Mouse (Mus musculus) adrenal gland, postnatal 36 days (tissue): Measurements from ENCODE around the gene Sft2d2. TPM values are rescaled to one million over a fixed set of nuclear protein-coding genes. Genes with fewer than 3 reads are reported as not detected.

Experiments
- DNase-seq, 2 experiments: peaks; one replicate each; pipeline ENCODE4 v3.0.0; 2021; ENCODE audit warnings: mixed read lengths in 1 of 2
- total RNA-seq, 2 experiments: library from RNA; stranded (reverse); gene quantifications; 2 replicates each; pipeline ENCODE4 v1.2.3; 2021

The Sft2d2 gene
- total RNA-seq, 2 experiments from 2014 or later = 23.9 to 38.2 TPM

DNA sequence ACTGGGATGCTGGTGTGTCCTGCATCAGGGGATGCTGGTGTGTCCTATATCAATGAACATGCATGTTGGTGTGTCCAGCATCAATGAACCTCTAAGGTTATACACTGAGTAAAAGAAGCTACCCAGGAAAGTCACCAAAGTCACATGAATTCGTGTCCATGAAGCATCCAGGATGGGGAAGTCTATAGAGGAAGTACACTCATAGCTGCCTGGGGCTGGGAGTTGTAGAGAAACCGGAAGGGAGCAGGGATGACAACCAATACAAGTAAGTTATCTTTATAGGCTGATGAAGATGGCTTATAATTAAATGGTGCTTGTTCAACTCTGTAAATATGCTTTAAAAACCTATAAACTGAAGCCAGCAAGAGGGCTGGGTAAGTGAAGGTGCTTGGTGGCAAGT lies 60.4 kb downstream of the Sft2d2 start:
- DNase-seq = no peak

DNA sequence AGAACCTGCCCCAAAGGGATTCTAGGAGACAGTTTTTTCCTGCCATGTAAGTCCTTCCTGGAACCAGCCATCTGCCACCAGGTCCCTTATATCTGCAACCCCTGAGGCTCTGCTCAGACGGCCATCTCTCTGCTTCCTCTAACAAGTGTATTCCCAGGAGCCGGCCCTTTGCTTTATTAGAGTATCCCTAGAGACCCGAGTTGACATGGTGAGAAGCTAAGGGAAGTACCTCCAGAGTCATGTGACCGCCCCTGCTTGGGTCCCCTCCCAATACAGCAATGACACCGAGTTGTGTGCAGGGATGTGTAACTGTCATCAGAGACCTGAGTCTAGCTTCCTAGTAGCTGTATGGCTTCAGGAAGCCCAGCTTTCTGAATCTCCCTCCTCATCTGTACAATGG lies 61.0 kb downstream of the Sft2d2 start:
- no peak for DNase-seq

DNA sequence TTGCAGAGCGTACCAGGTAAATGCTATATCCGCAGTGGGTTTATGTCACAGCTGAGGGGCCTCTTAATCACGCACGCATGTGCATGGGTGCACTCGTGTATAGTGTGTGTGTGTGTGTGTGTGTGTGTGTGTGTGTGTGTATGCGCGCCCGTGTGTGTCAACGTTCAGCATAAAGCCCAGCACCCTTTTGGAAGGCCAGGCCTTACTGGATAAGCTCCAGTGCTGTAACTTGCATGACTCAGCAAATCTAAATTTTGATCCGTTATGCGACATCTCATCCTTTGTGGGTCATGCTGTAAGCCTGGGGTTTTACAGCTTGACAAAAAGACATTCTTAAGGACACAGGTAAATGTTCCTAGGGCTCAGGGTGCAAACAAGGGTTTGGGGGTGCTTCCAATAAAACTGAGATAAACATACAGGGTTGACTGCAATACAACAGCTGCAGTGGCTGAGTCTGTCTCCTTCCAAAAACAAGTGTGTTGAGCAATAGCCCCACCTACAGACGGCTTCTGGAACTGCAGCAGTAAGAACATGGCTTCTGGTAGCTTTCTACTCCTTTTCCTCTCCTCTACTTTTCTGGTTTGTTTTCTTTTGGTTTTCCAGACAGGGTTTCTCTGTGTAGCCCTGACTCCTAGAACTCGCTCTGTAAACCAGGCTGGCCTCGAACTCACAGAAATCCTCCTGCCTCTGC lies 61.9 kb downstream of the Sft2d2 start:
- peak; percentile 74 to 76 for DNase-seq

DNA sequence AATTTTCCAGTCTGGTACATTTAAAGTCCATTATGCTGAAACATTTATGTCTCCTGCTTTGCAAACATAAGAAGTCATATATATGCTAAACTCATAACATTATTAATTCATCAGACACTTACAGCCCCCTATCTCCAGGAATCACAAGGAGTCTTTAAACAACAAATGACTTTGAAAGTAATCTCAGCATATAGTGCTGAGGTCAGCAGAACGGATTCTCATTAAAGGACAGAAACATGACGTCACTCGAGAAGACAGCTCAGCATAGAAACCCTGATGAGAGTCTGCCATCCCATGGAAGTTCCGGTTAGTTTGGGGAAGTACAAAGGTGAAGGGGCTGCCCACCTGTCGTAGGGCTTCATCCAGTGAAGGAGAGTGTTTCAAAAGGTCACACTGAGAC lies 64.7 kb downstream of the Sft2d2 start:
- no peak for DNase-seq

Other genes with a start within 250 kb of the Sft2d2 start
- under 1 TPM in 1 of 2 experiments, not detected in 1; 0.16 TPM for gene Tbx19, start 33.7 kb downstream of the Sft2d2 start, total RNA-seq
- gene Tiprl, start 42.6 kb upstream of the Sft2d2 start, total RNA-seq = 10 to 100 TPM; 47.9 to 55.5 TPM
- gene Gpr161, start 101.4 kb upstream of the Sft2d2 start, total RNA-seq = 1 to 10 TPM in 1 of 2 experiments, under 1 TPM in 1; 0.76 to 1.1 TPM